Mouse (Mus musculus): ENCODE results near the gene Spaca3. TPM values are rescaled to one million over a fixed set of nuclear protein-coding genes. Genes with fewer than 3 reads are reported as not detected.

The Spaca3 gene
- total and polyA plus RNA-seq, 3 experiments: not detected

DNA sequence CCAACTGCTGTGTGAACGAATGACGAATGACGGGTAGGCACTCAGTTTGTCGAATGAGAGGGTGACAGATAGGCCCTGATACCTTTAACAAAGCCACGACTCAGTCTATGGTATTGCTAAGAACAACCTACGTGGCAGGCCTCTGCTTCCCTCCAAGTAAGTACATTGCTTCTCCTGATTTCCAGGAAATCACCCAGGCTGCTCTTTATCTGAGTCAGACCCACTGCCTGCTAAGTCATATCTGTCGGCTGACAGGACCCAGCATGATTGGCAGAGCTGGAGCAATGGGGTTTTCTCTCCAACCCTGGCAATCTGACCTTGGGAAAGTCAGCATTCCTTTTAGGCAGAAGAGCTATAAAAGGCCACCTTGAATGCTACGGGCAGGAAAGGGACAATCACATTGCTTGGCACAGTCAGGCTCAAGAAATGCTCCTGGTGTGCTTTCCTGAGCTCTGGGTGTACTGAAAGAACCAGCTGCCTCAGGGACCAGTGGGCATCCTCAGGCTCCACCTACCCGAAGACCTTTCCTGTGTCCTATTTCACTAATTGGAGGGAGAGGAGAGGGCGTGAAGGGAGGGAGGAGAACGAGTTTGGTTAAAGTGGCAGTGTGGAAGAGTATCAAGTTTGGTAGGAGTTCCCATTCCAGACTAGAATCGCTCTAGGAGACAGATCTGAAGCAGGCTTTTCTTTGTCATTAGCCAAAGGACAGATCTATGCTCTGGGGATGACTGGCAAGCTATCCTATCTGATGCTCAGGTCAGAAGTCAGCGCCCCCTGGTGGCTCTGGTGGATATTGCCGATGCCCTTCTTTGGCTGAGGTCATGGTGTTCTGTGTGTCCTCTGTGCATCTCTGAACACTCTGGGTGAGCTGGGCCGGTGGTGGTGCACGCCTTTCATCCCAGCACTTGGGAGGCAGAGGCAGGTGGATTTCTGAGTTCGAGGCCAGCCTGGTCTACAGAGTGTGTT lies 14.6 kb downstream of the Spaca3 start:
- peak; percentile 80 for DNase-seq

DNA sequence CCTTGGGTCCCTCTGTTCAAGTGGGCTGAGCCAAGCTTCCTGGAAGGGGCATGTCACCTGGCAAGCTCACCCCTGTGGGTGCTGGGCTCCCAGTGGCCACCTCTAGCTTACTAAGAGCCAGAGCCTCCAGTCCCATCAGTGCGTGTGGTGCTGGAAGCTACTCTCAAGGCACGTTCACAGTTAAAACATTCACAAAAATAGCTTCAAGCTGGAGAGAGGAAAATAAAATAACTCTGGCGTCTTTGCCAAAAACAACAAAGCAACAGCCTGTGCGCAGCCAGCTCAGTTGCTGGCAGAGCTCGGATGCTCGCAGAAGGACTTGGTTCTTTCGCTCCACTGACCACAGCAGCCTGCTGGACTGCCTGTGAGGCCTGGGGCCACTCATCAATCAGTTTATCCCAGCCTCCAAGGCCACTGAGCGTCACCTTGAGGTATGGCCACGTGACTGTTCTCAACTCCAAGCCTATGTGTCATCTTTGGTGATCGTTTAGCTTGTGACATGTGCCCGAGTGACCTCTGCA lies 19.0 kb downstream of the Spaca3 start:
- peak; percentile 93 for DNase-seq

DNA sequence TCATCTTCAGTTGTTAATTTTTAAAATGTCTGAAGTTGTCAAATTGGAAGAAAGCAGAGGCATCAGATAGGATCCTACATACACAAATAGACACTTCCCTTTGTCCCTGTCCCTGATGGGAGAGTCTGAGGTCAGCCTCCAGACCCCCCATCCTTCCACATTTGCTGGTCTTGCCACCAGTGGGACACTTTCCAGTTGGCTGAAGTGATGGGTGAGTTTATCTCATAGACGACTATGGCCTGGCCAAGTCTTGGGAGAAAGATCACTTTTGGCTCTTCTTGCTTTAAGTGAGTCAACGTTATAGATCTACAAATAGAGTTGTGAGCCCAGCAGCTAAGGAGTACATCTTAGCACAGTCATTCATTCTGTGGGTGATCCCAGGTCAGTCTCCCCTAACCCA lies 19.9 kb downstream of the Spaca3 start:
- DNase-seq: no peak

DNA sequence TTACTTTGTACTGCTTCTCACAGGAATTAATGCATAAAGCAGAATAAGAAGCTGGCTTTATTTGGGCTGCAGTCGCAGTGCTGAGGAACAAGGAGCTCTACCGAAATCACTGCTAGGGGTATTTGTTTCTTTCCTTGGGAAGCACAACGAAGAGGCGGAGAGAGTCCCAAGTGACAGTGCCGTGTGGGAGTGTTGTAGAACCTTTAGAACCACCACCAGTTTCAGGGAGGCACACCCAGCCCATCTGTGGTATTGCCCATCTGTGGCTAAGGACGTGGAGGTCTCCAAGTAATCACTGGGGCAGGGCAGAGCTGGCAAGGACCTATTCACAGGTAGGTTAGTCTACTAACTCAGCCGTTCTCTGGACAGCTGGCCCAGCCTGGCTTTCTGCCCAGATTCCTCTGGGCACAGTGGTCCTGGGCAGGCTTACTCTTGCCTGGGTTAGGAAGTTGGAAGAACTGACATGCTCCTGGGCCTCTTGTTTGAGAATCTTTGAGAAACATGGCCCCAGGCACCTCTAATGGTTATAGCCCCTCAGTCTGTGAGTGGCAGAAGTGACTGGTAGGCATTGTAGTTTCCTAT lies 24.2 kb downstream of the Spaca3 start:
- DNase-seq: no peak

DNA sequence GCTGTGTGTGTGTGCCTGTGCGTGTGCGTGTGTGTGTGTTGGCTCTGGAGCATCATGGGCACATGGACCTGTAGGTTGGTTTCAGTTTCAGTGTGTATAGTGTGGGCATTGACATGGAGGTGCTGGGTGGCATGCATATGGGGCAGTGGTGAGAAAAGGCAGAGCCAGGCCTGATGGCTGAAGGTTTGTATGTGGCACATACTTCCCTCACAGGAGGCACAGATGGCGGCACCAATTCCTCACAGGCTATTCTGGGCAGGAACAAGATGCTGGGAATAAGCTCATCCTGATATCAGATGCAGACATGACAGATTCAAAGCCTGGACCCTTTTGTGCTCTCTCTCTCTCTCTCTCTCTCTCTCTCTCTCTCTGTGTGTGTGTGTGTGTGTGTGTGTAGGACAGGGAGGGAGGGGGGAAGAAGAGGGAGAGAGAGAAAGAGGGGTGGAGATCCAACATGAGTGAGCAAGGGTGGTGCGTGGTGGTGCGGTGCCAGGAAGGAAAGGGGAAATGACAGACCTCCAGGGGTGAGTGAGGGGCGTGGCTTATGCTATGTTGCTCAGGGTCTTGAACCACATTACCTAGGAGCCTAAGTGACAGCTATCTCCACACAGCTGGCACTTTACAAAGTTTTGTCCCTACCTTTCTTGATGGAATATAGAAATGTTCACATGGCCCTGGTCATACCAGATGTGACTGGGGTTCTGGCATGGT lies 26.5 kb downstream of the Spaca3 start:
- DNase-seq: no peak

DNA sequence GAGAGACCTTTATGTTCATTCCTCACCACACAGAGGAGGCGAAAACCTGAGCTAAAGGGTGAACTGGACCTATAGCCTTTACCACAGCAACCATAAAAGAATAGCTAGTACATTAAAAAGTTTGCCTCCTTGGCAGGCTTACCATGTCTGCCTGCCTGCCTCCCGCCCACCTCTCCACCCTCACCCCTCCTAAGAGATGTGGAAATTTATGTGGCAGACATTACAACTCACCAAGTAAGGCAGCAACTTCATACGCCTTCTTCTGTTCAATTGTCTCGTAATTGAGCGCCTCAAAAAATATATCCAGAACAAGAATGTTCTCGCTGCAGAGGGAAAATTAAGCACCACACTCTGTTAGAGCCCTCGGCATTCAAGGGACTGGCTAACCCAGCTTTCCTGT lies 28.2 kb downstream of the Spaca3 start:
- DNase-seq: no peak

DNA sequence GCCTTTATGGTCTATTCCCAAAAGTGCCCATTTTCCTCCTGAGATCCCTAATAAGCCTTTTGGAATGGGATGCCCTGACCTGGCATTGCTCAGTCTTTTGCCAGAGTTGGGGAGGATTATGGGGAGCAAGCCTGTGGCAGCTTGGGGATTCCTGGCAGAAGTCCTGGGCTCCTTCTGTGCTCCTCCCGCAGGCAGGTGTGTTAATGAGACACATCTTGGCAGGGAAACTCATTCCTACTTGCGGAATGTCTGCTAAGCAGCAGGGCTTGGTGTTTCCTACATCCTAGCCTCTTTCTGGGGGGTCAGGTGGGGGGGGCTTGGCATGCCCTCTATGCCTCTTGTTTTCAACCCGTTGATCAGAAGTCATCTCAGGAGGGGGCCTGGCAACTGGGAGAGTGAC lies 28.9 kb downstream of the Spaca3 start:
- no peak for DNase-seq

DNA sequence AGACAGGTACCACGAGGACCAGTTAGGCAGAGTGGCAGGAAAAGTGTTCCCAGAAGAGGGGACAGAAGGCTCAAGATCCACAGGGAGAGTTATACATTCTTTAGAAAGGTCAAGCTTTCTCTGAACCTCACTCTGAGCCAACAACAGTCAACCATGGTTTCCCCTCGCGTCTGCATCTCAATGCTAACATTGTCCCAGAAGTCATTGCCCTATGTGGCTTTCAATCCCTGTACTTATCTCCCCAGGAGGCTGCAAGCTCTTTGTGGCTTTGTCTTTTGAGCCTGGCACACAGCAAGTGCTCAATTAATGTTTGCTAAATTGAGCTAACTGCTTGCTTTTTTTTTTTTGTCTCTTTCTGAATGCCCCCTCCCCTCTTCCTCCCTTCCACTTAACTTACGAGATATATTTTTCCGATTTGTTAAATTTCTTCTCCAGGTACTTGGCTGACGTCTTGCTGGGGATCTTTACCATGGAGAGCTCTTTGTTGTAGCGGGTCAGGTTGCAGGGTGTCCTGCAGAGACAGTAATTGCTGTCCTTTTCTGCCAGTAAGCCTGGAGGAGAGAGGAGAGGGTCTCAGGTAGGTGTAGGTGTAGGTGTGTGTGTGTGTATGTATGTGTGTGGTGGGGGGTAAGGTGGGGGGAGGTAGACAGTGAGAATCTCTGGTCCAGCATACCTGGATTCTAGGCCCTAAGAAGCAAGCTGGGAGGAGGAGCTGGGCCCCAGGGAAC lies 31.3 kb downstream of the Spaca3 start:
- DNase-seq: no peak

DNA sequence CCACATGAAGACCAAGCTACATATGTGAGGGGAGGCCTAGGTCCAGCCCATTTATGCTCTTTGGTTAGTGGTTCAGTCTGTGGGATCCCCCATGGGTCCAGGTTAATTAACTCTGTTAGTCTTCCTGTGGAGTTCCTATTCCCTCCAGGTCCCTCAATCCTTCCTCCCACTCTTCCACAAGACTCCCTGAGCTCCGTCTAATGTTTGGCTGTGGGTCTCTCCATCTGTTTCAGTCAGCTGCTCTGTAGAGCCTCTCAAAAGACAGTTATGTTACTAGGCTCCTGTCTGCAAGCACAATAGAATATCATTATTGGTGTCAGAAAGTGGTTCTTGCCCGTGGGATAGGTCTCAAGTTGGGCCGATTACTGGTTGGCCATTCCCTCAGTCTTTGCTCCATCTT lies 37.7 kb downstream of the Spaca3 start:
- no peak for DNase-seq

DNA sequence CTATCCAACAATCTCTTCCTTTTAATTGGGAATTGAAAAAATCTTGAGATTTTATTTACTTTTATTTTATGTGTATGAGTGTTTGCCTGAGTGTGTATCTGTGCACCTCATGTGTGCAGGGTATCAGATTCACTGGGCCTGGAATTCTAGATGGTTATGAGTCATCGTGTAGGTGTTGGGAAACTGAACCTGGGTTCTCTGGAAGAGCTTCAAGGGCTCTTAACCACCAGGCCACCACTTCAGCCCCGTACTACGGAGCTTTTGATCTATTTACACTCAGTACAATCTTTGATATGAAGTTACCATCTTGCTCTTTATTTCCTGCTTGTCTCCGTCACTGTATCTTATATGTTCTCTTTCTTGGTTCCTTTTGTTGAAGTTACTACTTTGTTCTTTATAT lies 42.4 kb downstream of the Spaca3 start:
- DNase-seq: no peak

DNA sequence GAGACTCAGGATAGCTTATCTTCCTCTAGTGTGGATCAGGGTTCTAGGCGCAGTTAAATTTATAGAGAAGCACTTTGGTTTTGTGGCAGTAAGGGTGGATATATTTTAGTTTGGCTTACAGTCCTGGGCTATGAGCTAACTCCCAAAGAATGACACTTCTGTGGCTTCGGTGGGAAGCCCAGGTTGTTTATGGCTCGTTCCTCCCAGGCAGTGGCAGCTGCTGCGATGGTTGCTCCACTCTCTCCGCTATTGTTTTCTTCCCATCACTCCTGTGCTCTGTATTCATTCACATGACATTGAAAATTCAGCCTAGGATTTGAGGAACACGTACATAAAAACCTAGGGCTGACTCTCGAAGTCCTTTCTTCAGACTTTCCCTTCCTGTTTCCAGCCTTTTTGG lies 44.5 kb downstream of the Spaca3 start:
- DNase-seq: no peak

DNA sequence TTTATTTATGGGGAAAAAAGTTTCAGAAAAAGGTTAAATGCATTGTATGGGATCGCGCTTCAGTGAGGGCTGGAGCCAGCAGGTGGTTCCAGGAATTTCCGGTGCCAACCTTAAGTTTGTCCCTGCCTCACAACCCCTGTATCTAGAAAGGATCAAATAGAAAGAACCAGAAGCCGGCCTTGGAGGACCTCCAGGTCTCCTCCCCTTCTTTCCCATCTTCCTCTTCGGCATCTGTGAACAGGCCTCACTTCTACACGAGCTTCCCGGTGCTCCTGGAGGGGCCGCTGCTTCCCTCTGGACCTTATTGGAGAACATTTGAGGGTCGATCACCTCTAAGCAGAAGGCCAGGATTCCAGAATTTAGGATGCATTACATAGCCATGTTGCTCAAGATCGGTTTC lies 45.3 kb downstream of the Spaca3 start:
- no peak for DNase-seq

DNA sequence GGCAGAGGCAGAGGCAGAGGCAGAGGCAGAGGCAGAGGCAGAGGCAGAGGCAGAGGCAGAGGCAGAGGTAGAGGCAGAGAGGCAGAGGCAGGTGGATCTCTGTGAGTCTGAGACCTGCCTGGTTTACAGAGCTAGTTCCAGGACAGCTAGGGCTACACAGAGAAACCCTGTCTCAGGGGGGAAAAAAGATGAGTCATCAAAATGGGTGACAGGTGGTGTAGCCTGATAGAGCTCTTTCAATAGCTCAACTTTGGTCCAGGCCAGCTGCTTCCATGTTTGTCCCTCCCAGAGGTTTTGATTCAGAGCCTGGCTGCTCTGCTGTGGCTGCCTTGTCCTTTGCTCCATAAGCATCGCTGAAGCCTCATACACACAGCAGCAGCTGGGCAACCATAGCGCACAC lies 46.4 kb downstream of the Spaca3 start:
- no peak for DNase-seq

DNA sequence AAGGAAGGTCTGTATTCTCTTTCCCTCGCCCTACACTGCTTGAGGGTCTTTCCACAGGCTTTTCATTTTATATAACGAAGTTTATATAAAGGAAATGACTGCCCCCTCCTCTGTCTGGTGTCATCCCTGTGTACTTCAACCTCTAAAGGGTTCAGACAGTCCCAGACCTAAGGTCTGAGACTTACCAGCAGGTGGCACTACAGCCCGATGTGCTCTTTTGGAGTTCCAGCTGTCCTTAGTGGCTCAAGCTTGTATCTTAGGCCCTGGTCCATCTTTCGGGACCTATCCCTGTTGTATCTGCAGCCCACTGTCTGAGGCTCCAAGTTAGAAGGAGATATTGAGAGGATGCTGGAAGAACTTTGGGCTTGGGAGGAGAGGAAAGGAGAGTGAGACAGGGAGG lies 48.3 kb downstream of the Spaca3 start:
- peak; percentile 60 for DNase-seq

DNA sequence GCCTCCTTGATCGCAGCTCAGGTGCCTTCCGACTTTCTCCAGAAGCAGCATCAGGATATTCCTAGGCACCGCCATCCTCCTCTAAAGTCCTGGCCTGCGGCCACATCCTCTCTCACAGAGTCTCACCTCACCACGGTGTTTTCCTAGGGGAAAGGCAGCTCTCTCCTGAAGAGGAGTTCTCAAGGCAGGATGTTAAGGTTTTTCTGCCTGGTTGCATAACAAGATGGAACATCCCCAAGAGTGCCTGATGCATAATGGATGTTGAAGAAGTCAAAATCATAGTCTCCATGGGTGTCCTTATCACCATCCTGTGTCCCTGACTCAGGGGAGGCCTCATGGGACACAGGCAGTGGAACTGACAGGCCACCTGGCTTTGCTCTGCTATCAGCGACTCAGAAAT lies 49.7 kb downstream of the Spaca3 start:
- DNase-seq: no peak

DNA sequence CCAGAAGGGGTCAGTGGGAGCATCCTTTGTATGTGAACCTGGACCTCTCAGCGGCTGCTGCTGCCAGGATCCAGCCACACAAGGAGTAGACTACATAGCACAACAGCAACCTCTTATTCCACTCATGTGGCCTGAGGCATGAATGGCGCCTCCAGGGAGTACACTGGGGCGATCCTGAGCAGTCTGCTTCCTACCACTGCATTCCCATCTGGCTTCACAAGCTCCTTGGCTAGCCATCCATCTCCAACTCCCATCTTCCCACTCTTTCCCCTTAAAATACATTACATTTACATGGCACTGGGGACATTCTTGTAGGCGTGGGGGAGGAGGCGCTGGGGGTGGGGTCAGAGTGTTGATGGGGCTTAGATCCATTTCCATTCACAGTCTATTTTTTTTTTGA lies 54.6 kb downstream of the Spaca3 start:
- DNase-seq: no peak

DNA sequence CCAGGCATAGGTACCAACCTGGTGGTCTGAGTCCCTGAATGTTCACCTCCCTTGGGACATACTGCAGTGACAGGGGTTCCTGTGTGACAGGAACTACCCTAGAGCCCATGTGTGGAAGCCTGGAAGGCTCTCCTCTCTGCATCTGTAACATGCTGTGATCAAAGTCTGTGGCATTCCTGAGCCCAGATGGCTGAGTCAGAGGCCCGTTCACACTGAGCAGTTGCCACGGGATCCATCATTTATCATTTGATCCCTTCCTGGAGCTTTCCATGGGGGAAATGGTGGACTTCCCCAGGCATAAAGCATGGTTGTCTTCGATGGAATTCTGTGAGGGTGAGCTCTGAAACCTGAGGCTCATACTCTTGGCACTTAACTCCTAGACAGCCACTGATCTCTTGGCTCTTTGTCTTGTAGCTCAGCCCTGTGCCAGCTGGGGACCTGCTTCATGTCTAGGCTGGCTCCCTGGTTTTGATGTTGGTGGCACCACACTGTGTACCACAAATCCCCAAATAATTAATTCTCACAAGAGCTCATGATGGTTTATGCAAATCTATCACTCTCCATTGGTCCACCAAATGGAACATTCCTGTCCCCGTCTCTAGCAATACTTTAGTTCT lies 55.4 kb downstream of the Spaca3 start:
- DNase-seq: no peak

All from adrenal gland, adult 2 months (tissue).